Mouse (Mus musculus) forebrain, embryonic 13.5 days (tissue): ENCODE data around the gene Tmsb10. TPM values are rescaled to one million over a fixed set of nuclear protein-coding genes. Genes with fewer than 3 reads are reported as not detected.

Experiments
- ATAC-seq: fragments of 200-750 bp; cut with Nextera tagmentation; 2 replicates; pipeline ENCODE4 v1.8.0; 2017
- H3K27ac ChIP-seq: fragments of 300-500 bp; sonication (generic); 2 replicates; pipeline ENCODE4 v1.5.1; 2015; ENCODE audit warnings: inconsistent platforms, mild to moderate bottlenecking, moderate library complexity
- H3K27me3 ChIP-seq: fragments of 300-500 bp; sonication (generic); 2 replicates; pipeline ENCODE4 v1.6.1; 2015; ENCODE audit warnings: mild to moderate bottlenecking, inconsistent platforms
- H3K36me3 ChIP-seq: fragments of 300-500 bp; sonication (generic); 2 replicates; pipeline ENCODE4 v1.6.1; 2015; ENCODE audit warnings: mild to moderate bottlenecking, inconsistent platforms; ENCODE audit not compliant: poor library complexity, severe bottlenecking
- H3K4me1 ChIP-seq: fragments of 300-500 bp; sonication (generic); 2 replicates; pipeline ENCODE4 v1.6.1; 2015; ENCODE audit warnings: inconsistent platforms
- H3K4me2 ChIP-seq: fragments of 300-500 bp; sonication (generic); 2 replicates; pipeline ENCODE4 v1.6.1; 2015; ENCODE audit warnings: inconsistent platforms, mild to moderate bottlenecking, moderate library complexity
- H3K4me3 ChIP-seq: fragments of 300-500 bp; sonication (generic); 2 replicates; pipeline ENCODE4 v1.5.1; 2015; ENCODE audit warnings: mild to moderate bottlenecking, inconsistent platforms
- H3K9ac ChIP-seq: fragments of 300-500 bp; sonication (generic); 2 replicates; pipeline ENCODE4 v1.6.1; 2015; ENCODE audit warnings: mild to moderate bottlenecking, inconsistent platforms
- H3K9me3 ChIP-seq: fragments of 300-500 bp; sonication (generic); replicated peaks from 2 replicates; pipeline ENCODE4 v1.6.1; 2016; ENCODE audit warnings: inconsistent platforms
- WGBS: fragments of 180-500 bp; shearing (Covaris S2); methylation state at CpG from one replicate; pipeline ENCODE4 v1.1.7; 2015; 5-methylcytosine and 5-hydroxymethylcytosine counted together
- polyA plus RNA-seq: library from polyadenylated mRNA; unstranded; fragments of >200 nt; fragmentation: Nextera tagmentation; extraction: Ambion mirVana; gene quantifications from 2 replicates; pipeline ENCODE4 v1.2.1, GENCODE M21; 2015

Gene Tmsb10
- polyA plus RNA-seq, 1 experiment from 2014 or later = 4,664 TPM

- Histone ChIP-seq H3K4me3 (no peak overlapping the region), H3K9me3 (no peaks in the 10 kb centered on the region), H3K27me3 (no peaks in the 10 kb centered on the region), H3K9ac (no peak overlapping the region), H3K27ac (no peak overlapping the region), H3K4me2 (no peak overlapping the region), H3K4me1 (no peaks in the 10 kb centered on the region), H3K36me3 (no peaks in the 10 kb centered on the region)
- 18% methylated on average over 9 of the region's 9 CpGs for WGBS
- no peak for ATAC-seq
Measured at GRCm38 (mm10) chr6:72926755-72927482, 31.6 kb downstream of the Tmsb10 start.

GRCm38 (mm10) chr6:72926031-72926430, 32.5 kb downstream of the Tmsb10 start:
- no peaks in the 10 kb centered on the region for H3K9me3 ChIP-seq
- no peaks in the 10 kb centered on the region for H3K27me3 ChIP-seq
- no peaks in the 10 kb centered on the region for H3K4me1 ChIP-seq
- 89% methylated on average over 4 of the region's 4 CpGs for WGBS
- H3K4me2 ChIP-seq = no peak overlapping the region
- H3K27ac ChIP-seq = no peak overlapping the region
- no peak overlapping the region for H3K9ac ChIP-seq
- no peak for ATAC-seq
- no peak overlapping the region for H3K4me3 ChIP-seq
- H3K36me3 ChIP-seq = no peaks in the 10 kb centered on the region

DNA sequence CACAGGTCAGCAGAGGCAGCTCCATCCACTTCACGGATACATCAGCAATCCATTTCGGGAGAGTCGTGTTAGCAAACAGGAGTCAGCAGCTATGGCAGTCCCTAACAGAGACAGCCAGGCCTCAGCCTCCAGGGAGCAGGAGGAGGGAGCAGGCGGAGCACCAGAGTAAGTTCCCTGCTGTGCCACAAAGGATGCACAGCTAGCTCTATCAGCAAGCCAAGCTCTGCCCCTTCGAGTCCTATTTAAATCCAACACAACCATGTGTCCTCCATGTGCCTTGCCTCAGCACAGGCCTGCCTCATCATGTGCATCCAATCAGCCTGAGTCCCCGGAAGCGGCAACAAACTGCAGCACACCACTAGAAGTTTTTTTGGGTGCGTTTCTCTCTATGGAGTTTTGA, 35.2 kb downstream of the Tmsb10 start:
- Histone ChIP-seq H3K4me2 (no peak overlapping the region), H3K27ac (no peak overlapping the region), H3K9ac (no peak overlapping the region), H3K4me3 (no peak overlapping the region), H3K9me3 (no peaks in the 10 kb centered on the region), H3K4me1 (no peaks in the 10 kb centered on the region), H3K27me3 (no peaks in the 10 kb centered on the region), H3K36me3 (no peaks in the 10 kb centered on the region)
- 86% methylated on average over 8 of the region's 8 CpGs for whole genome bisulfite sequencing
- no peak for ATAC-seq

- no peak for ATAC-seq
- no peak overlapping the region for H3K4me2 ChIP-seq
- no peak overlapping the region for H3K4me3 ChIP-seq
- H3K36me3 ChIP-seq = no peaks in the 10 kb centered on the region
- H3K27me3 ChIP-seq = no peaks in the 10 kb centered on the region
- H3K9me3 ChIP-seq = no peaks in the 10 kb centered on the region
- H3K9ac ChIP-seq = no peak overlapping the region
- WGBS = 94% methylated on average over 3 of the region's 3 CpGs
- no peak overlapping the region for H3K27ac ChIP-seq
- no peaks in the 10 kb centered on the region for H3K4me1 ChIP-seq
Measured at GRCm38 (mm10) chr6:72921081-72921480, 37.5 kb downstream of the Tmsb10 start.

DNA sequence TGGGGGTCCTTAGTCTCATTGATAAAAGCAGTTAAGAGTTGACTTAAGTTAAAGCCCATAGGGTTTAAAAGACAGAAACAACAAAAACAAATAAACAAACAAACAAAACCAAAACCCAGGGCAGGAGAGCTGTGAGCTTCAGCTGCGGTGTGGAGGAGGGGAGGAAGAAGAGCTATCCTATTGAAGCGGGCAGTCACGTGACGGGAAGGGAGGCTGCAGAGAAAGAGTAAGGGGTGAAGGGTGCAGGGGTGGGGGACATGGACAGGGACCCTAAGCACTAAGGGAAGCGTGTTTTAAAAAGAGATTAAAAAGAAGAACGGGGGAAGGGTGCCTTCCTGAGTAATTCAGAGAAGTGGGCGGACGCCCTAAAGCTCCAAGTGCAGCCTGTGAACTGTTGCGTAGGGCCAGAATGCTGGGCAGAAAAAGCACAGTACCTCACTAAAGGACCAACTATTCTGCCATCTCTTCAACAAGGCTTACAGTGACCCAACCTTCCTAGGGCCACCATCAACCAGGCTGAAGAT, 40.0 kb downstream of the Tmsb10 start:
- Histone ChIP-seq H3K36me3 (no peaks in the 10 kb centered on the region), H3K9me3 (no peaks in the 10 kb centered on the region), H3K9ac (no peak overlapping the region), H3K4me3 (no peak overlapping the region), H3K27me3 (no peaks in the 10 kb centered on the region), H3K4me2 (no peak overlapping the region), H3K4me1 (no peaks in the 10 kb centered on the region), H3K27ac (no peak overlapping the region)
- no peak for ATAC-seq
- WGBS = 64% methylated on average over 9 of the region's 9 CpGs

- Histone ChIP-seq H3K4me1 (no peaks in the 10 kb centered on the region), H3K27me3 (no peaks in the 10 kb centered on the region), H3K27ac (no peak overlapping the region), H3K9ac (no peak overlapping the region), H3K9me3 (0 out of 2 replicates have a peak, but pooled peaks cover 1% of the 10 kb centered on the region), H3K36me3 (no peaks in the 10 kb centered on the region), H3K4me2 (no peak overlapping the region), H3K4me3 (no peak overlapping the region)
- ATAC-seq = no peak
- WGBS = 85% methylated on average over 7 of the region's 7 CpGs
Measured at GRCm38 (mm10) chr6:72916330-72916729, 42.2 kb downstream of the Tmsb10 start.

- WGBS = 89% methylated on average over 6 of the region's 6 CpGs
- Histone ChIP-seq H3K9ac (no peak overlapping the region), H3K4me1 (no peaks in the 10 kb centered on the region), H3K27me3 (no peaks in the 10 kb centered on the region), H3K9me3 (0 out of 2 replicates have a peak, but pooled peaks cover 5% of the 10 kb centered on the region), H3K36me3 (no peaks in the 10 kb centered on the region), H3K4me3 (no peak overlapping the region), H3K27ac (no peak overlapping the region), H3K4me2 (no peak overlapping the region)
- ATAC-seq = no peak
Measured at GRCm38 (mm10) chr6:72914087-72914749, 44.3 kb downstream of the Tmsb10 start.

DNA sequence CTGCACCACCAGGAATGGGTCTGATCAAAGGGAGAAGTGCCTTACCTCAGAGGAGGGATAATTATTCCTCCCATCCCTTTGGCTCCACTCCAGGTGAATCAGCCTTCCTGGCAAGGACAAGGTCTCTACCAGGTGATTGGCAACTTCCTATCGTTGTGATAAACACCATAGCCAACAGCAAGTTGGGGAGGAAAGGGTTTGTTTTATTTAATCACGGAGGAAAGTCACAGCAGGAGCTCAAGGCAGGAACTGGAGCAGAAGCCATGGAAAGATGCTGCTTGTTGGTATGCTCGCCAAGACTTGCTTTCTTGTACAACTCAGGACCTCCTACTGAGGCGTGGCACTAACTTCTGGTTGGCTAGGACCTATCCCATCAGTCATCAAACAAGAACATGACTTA, 47.3 kb downstream of the Tmsb10 start:
- Histone ChIP-seq H3K9me3 (0 out of 2 replicates have a peak, but pooled peaks cover 5% of the 10 kb centered on the region), H3K36me3 (no peaks in the 10 kb centered on the region), H3K4me2 (no peak overlapping the region), H3K4me3 (no peak overlapping the region), H3K9ac (no peak overlapping the region), H3K4me1 (no peaks in the 10 kb centered on the region), H3K27ac (no peak overlapping the region), H3K27me3 (no peaks in the 10 kb centered on the region)
- ATAC-seq = no peak
- 65% methylated on average over 4 of the region's 4 CpGs for WGBS

Other genes starting within 250 kb of the Tmsb10 start
- 13.5 and 13.8 TPM in 2 replicates for gene Tcf7l1, start 169.5 kb downstream of the Tmsb10 start, polyA plus RNA-seq
- gene Kcmf1, start 58.8 kb downstream of the Tmsb10 start, polyA plus RNA-seq = 28.4 and 28.8 TPM in 2 replicates